Mouse (Mus musculus): ENCODE data around the gene Tshz3. TPM values are rescaled to one million over a fixed set of nuclear protein-coding genes. Genes with fewer than 3 reads are reported as not detected.

The Tshz3 gene
- total RNA-seq (2015; ENCODE audit: low replicate concordance) = not detected in 2 replicates
- not detected in 2 replicates for total RNA-seq (2017; ENCODE audit: low replicate concordance)

DNA sequence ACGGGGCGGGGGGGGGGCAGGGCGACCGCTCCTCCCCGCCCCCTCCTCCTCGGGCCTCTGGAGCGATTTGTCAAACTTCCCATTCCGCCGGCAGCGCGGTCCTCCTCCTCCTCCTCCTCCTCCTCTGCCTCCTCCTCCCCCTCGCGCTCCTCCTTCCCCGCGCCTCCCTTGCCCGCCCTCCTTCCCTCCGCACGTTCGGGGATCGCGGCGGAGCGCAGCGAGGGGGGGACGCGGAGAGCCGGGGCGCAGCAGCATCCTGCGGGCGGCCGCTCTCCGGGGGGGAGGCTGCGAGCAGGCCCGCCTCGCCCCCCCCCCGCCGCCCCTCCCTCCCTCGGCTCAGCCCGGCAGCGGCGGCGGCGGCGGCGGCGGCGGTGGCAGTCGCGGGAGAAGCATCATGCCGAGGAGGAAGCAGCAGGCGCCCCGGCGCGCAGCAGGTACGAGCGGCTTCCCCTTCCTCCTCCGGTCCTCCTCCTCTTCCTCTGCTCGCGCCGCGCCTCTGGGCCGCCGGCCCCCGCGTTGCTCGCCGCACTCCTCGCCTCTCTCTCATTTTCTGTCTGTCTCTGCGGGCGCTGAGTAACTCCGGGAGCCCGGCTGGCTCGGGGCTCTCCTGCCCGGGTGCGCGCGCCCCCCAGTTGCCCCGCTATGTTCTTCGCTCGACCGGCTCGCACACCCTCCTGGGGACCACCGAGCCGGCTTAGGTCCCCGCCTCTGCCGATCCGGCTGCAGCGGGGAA, at the start of gene Tshz3:
TSS of gene Tshz3 (plus strand) at position 263 of the 733 bp plus-strand sequence.
- ATAC-seq (replicated peaks; ENCODE audit: low FRiP score, poor library complexity, severe bottlenecking) = no peak

GRCm38 (mm10) chr7:36655931-36656330, 42.0 kb upstream of the Tshz3 start:
- no peak for ATAC-seq (replicated peaks; ENCODE audit: low FRiP score, poor library complexity, severe bottlenecking)

DNA sequence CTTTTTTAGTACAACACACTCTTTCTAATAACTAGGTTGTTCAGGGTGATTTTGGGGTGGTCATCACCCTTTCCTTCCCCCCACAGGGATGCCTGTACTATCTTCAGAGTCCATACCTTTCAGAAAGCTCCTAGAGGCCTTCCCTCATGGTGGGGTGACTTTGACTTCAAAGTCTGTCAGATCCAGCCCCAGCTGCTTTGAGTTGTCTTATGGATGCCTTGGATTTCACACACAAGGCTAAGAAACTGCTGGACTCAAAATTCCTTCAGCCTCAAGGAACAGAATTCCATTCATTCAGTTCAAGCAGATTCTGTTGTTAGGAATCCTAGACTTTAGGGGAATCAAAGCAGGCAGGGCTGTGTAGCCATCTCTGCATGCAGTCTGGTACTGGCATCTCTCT, 41.5 kb upstream of the Tshz3 start:
- ATAC-seq (replicated peaks; ENCODE audit: low FRiP score, poor library complexity, severe bottlenecking) = no peak

DNA sequence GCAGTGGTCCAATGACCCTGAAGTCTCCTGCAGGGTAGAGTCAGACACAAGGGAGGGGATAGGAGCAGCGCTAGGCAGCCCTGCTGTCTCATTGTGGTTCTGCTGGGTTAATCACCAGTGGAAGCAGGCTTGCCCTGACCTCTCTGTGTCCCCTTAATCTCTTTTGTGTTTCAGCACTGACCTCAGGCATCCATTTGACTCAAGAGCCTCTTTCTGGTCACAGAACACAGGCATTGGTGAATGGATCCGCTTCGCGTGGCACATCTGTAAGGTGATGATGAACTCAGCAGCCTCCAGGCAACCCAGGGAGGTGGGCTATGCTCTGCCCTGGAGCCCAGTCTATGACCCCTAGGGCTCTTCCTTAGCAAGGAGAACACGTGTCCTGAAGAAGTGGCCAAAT, 39.6 kb upstream of the Tshz3 start:
- ATAC-seq (replicated peaks; ENCODE audit: low FRiP score, poor library complexity, severe bottlenecking) = no peak

DNA sequence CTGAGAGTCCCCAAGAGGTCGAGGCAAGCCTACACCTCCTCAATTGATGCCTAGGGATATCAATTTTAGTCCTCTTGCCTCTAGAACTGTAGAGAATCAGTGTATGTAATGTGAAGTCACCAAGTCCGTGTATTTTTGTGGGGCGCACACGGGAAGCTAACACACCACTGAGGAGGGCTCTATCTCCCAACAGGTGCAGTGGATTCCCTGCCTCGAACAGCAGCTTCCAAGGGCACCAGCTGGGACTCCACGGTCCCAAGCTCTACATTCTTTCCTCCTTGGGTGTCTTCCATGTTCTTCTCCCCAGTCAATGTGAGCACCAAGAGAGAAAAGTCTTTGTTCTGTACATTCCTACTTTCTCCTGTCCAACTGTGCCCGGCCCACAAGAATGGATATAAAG, 38.7 kb upstream of the Tshz3 start:
- ATAC-seq (replicated peaks; ENCODE audit: low FRiP score, poor library complexity, severe bottlenecking) = no peak

DNA sequence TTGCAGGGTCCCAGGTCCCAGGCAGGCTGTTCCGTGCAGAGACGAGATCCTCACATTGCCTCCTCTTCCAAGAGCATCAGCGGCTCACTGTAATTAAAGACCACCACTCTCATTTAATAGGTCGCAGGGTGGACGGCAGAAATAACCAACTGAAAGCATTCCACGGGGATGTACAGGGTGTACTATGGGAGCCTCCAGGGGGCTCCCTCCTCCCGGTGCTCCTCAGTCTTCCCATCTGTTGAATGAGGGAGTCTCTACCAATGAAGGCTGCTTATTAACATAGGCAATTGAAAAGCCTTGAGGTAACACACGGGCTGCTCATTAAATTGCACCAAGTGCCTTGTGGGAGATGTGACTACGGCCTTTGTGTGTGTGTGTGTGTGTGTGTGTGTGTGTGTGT, 37.3 kb upstream of the Tshz3 start:
- no peak for ATAC-seq (replicated peaks; ENCODE audit: low FRiP score, poor library complexity, severe bottlenecking)

GRCm38 (mm10) chr7:36663431-36663830, 34.5 kb upstream of the Tshz3 start:
- no peak for ATAC-seq (replicated peaks; ENCODE audit: low FRiP score, poor library complexity, severe bottlenecking)

- no peak for ATAC-seq (replicated peaks; ENCODE audit: low FRiP score, poor library complexity, severe bottlenecking)
Observed at GRCm38 (mm10) chr7:36667767-36668166, 30.2 kb upstream of the Tshz3 start.

DNA sequence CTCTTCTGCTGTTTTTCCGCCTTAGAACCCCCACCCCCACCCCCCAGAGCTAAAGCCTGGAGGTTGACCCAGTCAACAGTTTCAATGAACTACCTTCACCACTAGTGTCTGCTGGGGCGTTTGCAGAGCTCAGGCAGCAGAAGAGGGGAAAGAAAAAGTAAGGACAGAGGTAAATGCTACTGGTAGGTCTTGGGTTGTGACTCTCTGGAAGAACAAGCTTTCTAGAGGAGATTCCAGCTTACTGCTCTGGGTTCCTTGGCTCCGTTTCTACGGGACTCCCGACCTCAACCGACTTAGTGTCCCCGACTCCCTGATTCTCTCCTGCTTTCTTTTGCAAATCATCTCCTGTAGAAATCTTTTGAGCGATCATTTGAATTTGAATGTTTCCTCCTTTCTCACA, 19.9 kb upstream of the Tshz3 start:
- no peak for ATAC-seq (replicated peaks; ENCODE audit: low FRiP score, poor library complexity, severe bottlenecking)

DNA sequence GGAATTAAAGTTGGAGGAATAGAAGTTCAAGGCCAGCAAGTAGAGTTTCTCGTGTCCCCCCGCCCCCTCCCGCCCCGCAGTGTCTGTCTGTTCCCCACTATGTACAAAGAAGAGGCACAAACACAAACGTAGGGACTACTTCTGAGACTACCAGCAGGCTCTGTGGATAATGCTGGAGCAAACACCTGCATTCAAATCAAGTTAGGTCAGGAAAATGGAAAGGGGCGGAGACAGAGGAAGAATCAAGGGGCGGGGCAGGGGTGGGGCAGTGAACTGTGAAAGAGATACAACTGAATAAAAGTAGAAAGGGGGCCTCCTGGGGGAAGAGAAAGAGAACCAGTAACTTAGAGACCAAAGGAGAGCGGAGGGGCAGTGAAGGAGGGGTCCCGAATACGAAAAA, 19.4 kb upstream of the Tshz3 start:
- ATAC-seq (replicated peaks; ENCODE audit: low FRiP score, poor library complexity, severe bottlenecking) = no peak

GRCm38 (mm10) chr7:36679031-36679618, 18.8 kb upstream of the Tshz3 start:
- no peak for ATAC-seq (replicated peaks; ENCODE audit: low FRiP score, poor library complexity, severe bottlenecking)

DNA sequence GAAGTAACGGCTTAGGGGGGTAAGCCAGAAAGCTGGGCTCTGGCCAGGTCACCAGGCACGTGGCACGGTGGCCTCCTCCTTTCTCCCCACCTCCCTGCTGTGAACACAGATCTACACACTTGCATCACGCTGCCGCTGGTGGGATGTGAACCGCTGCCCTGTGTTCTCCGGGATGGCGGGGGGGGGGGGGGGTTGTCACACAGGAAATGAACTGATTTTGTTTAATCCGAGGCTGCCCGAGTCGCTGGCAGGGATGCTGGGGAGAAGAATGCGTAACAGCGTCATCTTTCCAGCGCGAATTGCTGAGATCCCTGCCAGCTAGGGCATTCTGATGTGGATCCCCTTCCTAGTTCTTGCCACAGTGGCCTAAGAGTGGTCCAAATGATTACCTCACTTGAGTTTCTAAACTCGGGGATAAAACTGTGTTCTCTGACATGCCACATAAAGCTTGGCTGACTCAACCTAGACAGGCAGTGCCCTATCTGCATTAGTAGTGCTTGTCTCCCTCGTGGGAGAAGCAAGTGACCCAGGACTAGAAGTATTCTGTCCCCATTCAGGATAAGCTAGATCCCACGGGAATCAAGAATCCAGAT, 18.0 kb upstream of the Tshz3 start:
- no peak for ATAC-seq (replicated peaks; ENCODE audit: low FRiP score, poor library complexity, severe bottlenecking)

GRCm38 (mm10) chr7:36687508-36687907, 10.4 kb upstream of the Tshz3 start:
- no peak for ATAC-seq (replicated peaks; ENCODE audit: low FRiP score, poor library complexity, severe bottlenecking)

GRCm38 (mm10) chr7:36689049-36689793, 8.7 kb upstream of the Tshz3 start:
- ATAC-seq (replicated peaks; ENCODE audit: low FRiP score, poor library complexity, severe bottlenecking) = no peak

DNA sequence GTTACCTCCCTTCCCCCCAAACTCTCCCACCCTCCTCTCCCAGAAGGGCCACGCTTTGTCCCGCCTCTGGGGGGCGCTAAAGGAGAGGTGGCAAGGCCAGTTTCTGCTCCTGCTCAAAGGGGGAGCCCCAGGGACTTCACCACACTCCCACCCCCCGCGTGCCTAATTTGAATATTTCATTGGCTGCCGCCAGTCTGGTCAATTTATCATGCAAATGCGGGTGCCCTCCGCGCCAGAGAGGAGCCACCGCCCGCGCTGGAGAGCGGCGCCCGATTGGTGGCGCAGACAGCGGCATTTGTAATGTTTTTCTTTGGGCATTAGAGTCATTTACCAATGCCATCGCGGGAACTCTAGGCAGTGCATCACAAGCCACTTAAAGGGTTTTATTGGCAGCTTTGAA, 7.4 kb upstream of the Tshz3 start:
- ATAC-seq (replicated peaks; ENCODE audit: low FRiP score, poor library complexity, severe bottlenecking) = no peak

DNA sequence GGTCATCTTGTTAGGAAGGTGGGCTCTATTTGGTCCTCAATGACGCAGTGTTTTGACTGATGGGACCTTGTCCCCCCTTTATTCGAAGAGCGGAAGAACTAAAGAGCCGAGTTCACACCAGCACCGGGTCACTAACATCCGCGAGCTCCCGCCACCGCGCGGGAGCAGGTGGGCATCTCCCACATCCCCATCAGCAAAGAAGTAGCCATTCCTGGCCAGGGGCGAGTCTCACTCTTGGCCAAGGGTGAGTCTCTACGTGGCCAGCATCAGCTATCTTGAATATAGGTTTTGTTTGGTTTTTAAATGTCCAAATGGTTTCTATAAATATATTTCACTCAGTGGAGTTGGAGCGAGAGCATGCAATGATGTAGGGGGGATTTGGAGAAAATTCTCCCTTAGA, 6.3 kb upstream of the Tshz3 start:
- no peak for ATAC-seq (replicated peaks; ENCODE audit: low FRiP score, poor library complexity, severe bottlenecking)

DNA sequence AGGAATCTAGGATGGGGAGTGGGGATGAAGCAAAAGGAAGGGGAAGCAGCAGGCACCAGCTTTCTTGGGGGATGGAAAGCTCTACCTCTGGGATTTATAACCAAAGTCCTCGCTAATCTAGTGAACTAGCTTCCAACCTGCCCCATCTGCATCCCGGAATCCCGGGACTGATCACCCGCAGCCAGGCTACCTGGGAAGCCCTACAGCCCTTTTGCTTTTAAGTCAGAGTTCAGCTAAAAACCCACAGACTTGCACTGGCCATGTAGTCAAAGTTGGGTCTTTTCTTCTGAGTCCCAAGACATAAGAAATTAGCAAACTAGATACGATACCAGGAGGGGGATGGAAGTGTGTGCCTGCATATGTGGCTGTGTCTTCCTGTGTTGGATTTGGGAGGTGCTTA, 5.5 kb upstream of the Tshz3 start:
- no peak for ATAC-seq (replicated peaks; ENCODE audit: low FRiP score, poor library complexity, severe bottlenecking)

GRCm38 (mm10) chr7:36693081-36693480, 4.8 kb upstream of the Tshz3 start:
- ATAC-seq (replicated peaks; ENCODE audit: low FRiP score, poor library complexity, severe bottlenecking) = no peak

GRCm38 (mm10) chr7:36694642-36695191, 3.2 kb upstream of the Tshz3 start:
- ATAC-seq (replicated peaks; ENCODE audit: low FRiP score, poor library complexity, severe bottlenecking) = no peak

DNA sequence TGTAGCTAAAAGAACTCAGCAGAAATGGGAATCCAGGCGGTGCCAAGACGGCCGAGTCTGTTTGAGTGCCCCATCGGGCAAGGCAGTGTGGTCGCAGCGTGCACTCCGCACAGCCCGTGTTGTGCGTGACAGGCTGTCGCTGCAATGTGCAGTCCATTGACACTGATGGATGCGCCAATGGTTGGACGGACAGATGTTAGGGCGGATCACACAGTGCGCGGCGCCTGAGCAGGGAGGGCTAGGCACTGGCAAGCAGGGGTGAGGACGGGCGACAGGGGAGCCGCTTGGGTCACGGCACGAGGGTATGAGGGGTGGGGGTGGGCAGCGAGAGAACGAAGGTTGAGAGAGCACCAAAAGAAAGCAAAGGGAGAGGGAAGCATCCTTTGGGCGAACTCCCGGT, 2.6 kb upstream of the Tshz3 start:
- ATAC-seq (replicated peaks; ENCODE audit: low FRiP score, poor library complexity, severe bottlenecking) = no peak

Data from erythroblast, adult 5-6 weeks (primary cell).